ENCODE assay signal across 17 mouse cellular contexts in the genomic region with DNA sequence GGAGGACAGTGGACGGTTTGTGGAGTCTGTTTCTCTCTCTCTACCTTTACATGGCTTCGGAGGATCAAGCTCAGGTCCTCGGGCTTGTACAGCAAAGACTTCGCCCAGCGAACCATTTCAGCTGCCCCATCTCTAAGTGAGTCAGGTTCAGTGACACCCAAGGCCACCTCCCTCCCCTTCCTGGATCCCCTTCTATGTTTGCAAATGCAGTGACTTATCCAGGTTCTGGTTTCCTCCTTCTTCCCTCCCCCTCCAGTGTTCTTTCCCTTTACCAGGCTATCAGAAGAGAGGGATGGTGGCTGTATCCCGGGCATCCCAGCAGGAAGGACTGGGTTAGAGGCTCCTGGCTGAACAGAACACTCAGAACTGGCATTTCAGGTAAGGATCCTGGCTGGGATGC. TPM values are rescaled to one million over a fixed set of nuclear protein-coding genes. Genes with fewer than 3 reads are reported as not detected.
DNase-seq lines count a peak whose midpoint lies in the region; ATAC-seq and TF ChIP-seq lines count a peak whose summit lies in the region.
"Had no signal": no experiment of that assay in that cellular context is flagged by ENCODE, and none has a peak within 500 bp of the region (broad histone marks: within the 10 kb centered on the region; RNA-seq: fewer than 3 reads in every experiment).

No protein-coding gene starts in this region.

- no peak for ATAC-seq in forebrain, embryonic 13.5 days
- ATAC-seq in forebrain, embryonic 16.5 days: no peak
- ATAC-seq: activated CD4-positive, CD25-positive, alpha-beta regulatory T cell, adult 4 months; forebrain, embryonic 14.5 days; forebrain, postnatal 0 days; Patski had no signal

- H3K4me1 ChIP-seq in forebrain, embryonic 13.5 days: peaks cover 24% of the 10 kb centered on the region
- H3K4me1 ChIP-seq in forebrain, embryonic 16.5 days (replicated peaks; ENCODE audit: control insufficient read depth, insufficient read depth, low read length): peaks cover 13% of the 10 kb centered on the region
- H3K4me1 ChIP-seq in E14TG2a.4 (replicated peaks; ENCODE audit: low read depth, low read length): peaks cover 83% of the 10 kb centered on the region

- 88% methylated on average over 6 of the region's 6 CpGs for WGBS in forebrain, embryonic 13.5 days
- WGBS in forebrain, embryonic 16.5 days: 90% methylated on average over 6 of the region's 6 CpGs

- H3K27ac ChIP-seq in forebrain, embryonic 13.5 days: no peak overlapping the region
- H3K27ac ChIP-seq in forebrain, embryonic 16.5 days (ENCODE audit: low read length): no peak overlapping the region

- H3K36me3 ChIP-seq in forebrain, embryonic 13.5 days (ENCODE audit: poor library complexity, severe bottlenecking): no peaks in the 10 kb centered on the region
- H3K36me3 ChIP-seq in forebrain, embryonic 16.5 days (ENCODE audit: control insufficient read depth, insufficient read depth): no peaks in the 10 kb centered on the region
- H3K36me3 ChIP-seq in E14TG2a.4 (ENCODE audit: insufficient read depth, low read length): peaks cover 69% of the 10 kb centered on the region
- H3K36me3 ChIP-seq: G1E had no signal

- H3K4me2 ChIP-seq in forebrain, embryonic 13.5 days: no peak overlapping the region
- no peak overlapping the region for H3K4me2 ChIP-seq in forebrain, embryonic 16.5 days (ENCODE audit: low read length)

- H3K9me3 ChIP-seq in forebrain, embryonic 13.5 days (replicated peaks): no peaks in the 10 kb centered on the region
- H3K9me3 ChIP-seq in forebrain, embryonic 16.5 days (ENCODE audit: control insufficient read depth, low read length): no peaks in the 10 kb centered on the region
- H3K9me3 ChIP-seq in E14TG2a.4 (ENCODE audit: low read length): no peaks in the 10 kb centered on the region

- TF ChIP-seq CTCF in E14TG2a.4 (conservative IDR thresholded peaks at IDR 0.05; ENCODE audit: low read length): no peak

- H3K4me3 ChIP-seq in forebrain, embryonic 13.5 days: no peak overlapping the region
- no peak overlapping the region for H3K4me3 ChIP-seq in forebrain, embryonic 16.5 days (replicated peaks; ENCODE audit: low read length)
- H3K4me3 ChIP-seq in E14TG2a.4 (replicated peaks; ENCODE audit: low read length): 0 out of 2 replicates have a peak overlapping the region, but pooled peaks have one; percentile 72

- DNase-seq in adrenal gland, postnatal 36 days: peak; percentile 36 to 47
- DNase-seq in adrenal gland, adult 8-10 months: no peak
- no peak for DNase-seq in frontal cortex, adult 2 months (ENCODE audit: extremely low spot score in 1 of 2, low spot score in 1 of 2)
- DNase-seq: adrenal gland, postnatal 25 days; cerebellum, adult 11-12 months; cerebellum, adult 2 months; cerebellum, adult 9-10 months; cerebellum, postnatal 10 days; cerebellum, postnatal 25 days; forebrain, postnatal 0 days had no signal

- peaks cover 27% of the 10 kb centered on the region for H3K27me3 ChIP-seq in forebrain, embryonic 13.5 days
- peaks cover 2% of the 10 kb centered on the region; the same call in 1 of the 2 replicates for H3K27me3 ChIP-seq in forebrain, embryonic 16.5 days (replicated peaks; ENCODE audit: control insufficient read depth, insufficient read depth, low read length)
- no peaks in the 10 kb centered on the region for H3K27me3 ChIP-seq in E14TG2a.4 (ENCODE audit: insufficient read depth, low read length)
- H3K27me3 ChIP-seq: Patski had no signal

- 0 out of 2 replicates have a peak overlapping the region, but pooled peaks have one; percentile 16 for H3K9ac ChIP-seq in forebrain, embryonic 13.5 days
- no peak overlapping the region for H3K9ac ChIP-seq in forebrain, embryonic 16.5 days (replicated peaks; ENCODE audit: low read depth, low read length)
- H3K9ac ChIP-seq: forebrain, postnatal 0 days had no signal

RNA-seq across cellular contexts. Expression of a gene that starts 3.0 kb away (rescaled TPM):
- 1 to 10 TPM; 1.1 to 1.3 TPM for total RNA-seq in adrenal gland, postnatal 36 days (2021)
- total RNA-seq in adrenal gland, adult 8-10 months (2022): 1 to 10 TPM; 1.6 to 5.4 (median 2.8) TPM
- polyA plus RNA-seq in forebrain, embryonic 13.5 days (2015; fragmentation: Nextera tagmentation; extraction: Ambion mirVana): 0.44 and 0.54 TPM in 2 replicates
- 0.58 and 0.70 TPM in 2 replicates for polyA plus RNA-seq in forebrain, embryonic 16.5 days (2015; fragmentation: Nextera tagmentation; extraction: Ambion mirVana)
- polyA plus RNA-seq in frontal cortex, adult 2 months (2012; rRNA removed): 4.8 and 5.7 TPM in 2 replicates
- polyA plus RNA-seq: G1E had no signal

RNA-seq across cellular contexts. Expression of a gene that starts 3.1 kb away (rescaled TPM):
- 1 to 10 TPM; 7.8 to 7.9 TPM for total RNA-seq in adrenal gland, postnatal 36 days (2021)
- total RNA-seq in adrenal gland, adult 8-10 months (2022): 10 to 100 TPM in 1 of 4 experiments, 1 to 10 TPM in 3; 8.2 to 10.6 (median 8.5) TPM
- polyA plus RNA-seq in forebrain, embryonic 13.5 days (2015; fragmentation: Nextera tagmentation; extraction: Ambion mirVana): 7.7 and 8.4 TPM in 2 replicates
- 10.2 and 12.9 TPM in 2 replicates for polyA plus RNA-seq in forebrain, embryonic 16.5 days (2015; fragmentation: Nextera tagmentation; extraction: Ambion mirVana)
- 6.9 and 9.8 TPM in 2 replicates for polyA plus RNA-seq in frontal cortex, adult 2 months (2012; rRNA removed)

RNA-seq across cellular contexts. Expression of a gene that starts 18.0 kb away (rescaled TPM):
- 10 to 100 TPM; 35.4 to 54.1 TPM for total RNA-seq in adrenal gland, postnatal 36 days (2021)
- 10 to 100 TPM; 42.4 to 60.2 (median 51.6) TPM for total RNA-seq in adrenal gland, adult 8-10 months (2022)
- 53.8 and 61.2 TPM in 2 replicates for polyA plus RNA-seq in forebrain, embryonic 13.5 days (2015; fragmentation: Nextera tagmentation; extraction: Ambion mirVana)
- polyA plus RNA-seq in forebrain, embryonic 16.5 days (2015; fragmentation: Nextera tagmentation; extraction: Ambion mirVana): 80.9 and 85.6 TPM in 2 replicates
- polyA plus RNA-seq in frontal cortex, adult 2 months (2012; rRNA removed): 60.9 and 67.2 TPM in 2 replicates

RNA-seq across cellular contexts. Expression of a gene that starts 34.2 kb away (rescaled TPM):
- total RNA-seq in adrenal gland, postnatal 36 days (2021): 10 to 100 TPM; 61.5 to 77.5 TPM
- total RNA-seq in adrenal gland, adult 8-10 months (2022): 10 to 100 TPM; 52.2 to 75.1 (median 56.2) TPM
- polyA plus RNA-seq in forebrain, embryonic 13.5 days (2015; fragmentation: Nextera tagmentation; extraction: Ambion mirVana): 123 and 141 TPM in 2 replicates
- polyA plus RNA-seq in forebrain, embryonic 16.5 days (2015; fragmentation: Nextera tagmentation; extraction: Ambion mirVana): 94.1 and 97.9 TPM in 2 replicates
- 64.6 and 68.5 TPM in 2 replicates for polyA plus RNA-seq in frontal cortex, adult 2 months (2012; rRNA removed)

RNA-seq across cellular contexts. Expression of a gene that starts 34.9 kb away (rescaled TPM):
- total RNA-seq in adrenal gland, postnatal 36 days (2021): 10 to 100 TPM; 52.9 to 65.3 TPM
- total RNA-seq in adrenal gland, adult 8-10 months (2022): 10 to 100 TPM; 45.7 to 63.8 (median 50.0) TPM
- polyA plus RNA-seq in forebrain, embryonic 13.5 days (2015; fragmentation: Nextera tagmentation; extraction: Ambion mirVana): 105 and 119 TPM in 2 replicates
- 82.5 and 107 TPM in 2 replicates for polyA plus RNA-seq in forebrain, embryonic 16.5 days (2015; fragmentation: Nextera tagmentation; extraction: Ambion mirVana)
- polyA plus RNA-seq in frontal cortex, adult 2 months (2012; rRNA removed): 37.9 and 39.6 TPM in 2 replicates

Comparison
In these comparisons a context has a peak if more than half of its experiments do, and no peak if none do; other contexts are left out.
1. DNase-seq: peak in adrenal gland, postnatal 36 days (2 of 2); none in adrenal gland, adult 8-10 months (single experiment) and frontal cortex, adult 2 months (0 of 2).